Mouse (Mus musculus) cortical plate, adult 2 months (tissue): ENCODE measurements at regions not wholly inside any gene's neighbourhood (a gene's known extent, or its start where the extent isn't known, plus 50 kb on each side); places are given as distances from the start of the nearest gene placed in this dataset.

Source experiments
- CTCF ChIP-seq: fragments of 200-500 bp; IDR thresholded peaks from 2 replicates; pipeline ENCODE4 v1.5.1; 2011; ENCODE audit warnings: mild to moderate bottlenecking, control low read depth, low read length; ENCODE audit not compliant: insufficient read depth; ENCODE audit errors: extremely low read depth
- POLR2A ChIP-seq: fragments of 200-500 bp; IDR thresholded peaks from 2 replicates; pipeline ENCODE4 v1.6.1; 2011; ENCODE audit warnings: mild to moderate bottlenecking, low read length, control low read depth; ENCODE audit not compliant: insufficient read depth; ENCODE audit errors: extremely low read depth

DNA sequence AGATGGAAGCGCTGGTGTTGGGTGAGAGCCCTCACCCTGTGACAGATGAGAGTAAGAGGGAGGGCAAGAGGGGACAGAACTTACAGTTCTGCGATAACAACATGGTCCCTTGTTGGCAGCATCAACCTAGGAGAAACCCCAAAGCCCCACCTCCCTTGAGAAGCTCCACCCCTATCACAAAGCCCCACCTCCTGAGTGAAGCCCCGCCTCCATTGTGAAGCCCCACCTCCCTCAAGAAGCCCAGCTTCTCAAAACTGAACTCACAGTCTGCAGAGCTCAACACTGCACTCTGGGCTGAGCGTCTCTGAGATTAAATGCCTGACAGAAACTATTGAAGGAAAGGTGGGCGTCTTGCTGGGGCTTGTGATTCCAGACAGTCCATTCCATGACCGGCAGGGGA is 131.6 kb downstream of the Cryba4 start:
- no peak for TF ChIP-seq CTCF
- TF ChIP-seq POLR2A = no peak
